Mouse (Mus musculus): ENCODE results near the gene Mrpl14.
A peak's percentile ranks its signal among the peaks of the same experiment; 100 is the strongest.

- TF ChIP-seq GATA1 (IDR thresholded peaks at IDR 0.05; ENCODE audit: borderline replicate concordance, low read length) (no peak), CTCF (IDR thresholded peaks at IDR 0.05; ENCODE audit: low read depth, low read length) (peak; percentile 99)
Measured at GRCm38 (mm10) chr17:45723732-45724573, 37.8 kb downstream of the Mrpl14 start.
